Mouse (Mus musculus) thymus, adult 2 months (tissue): ENCODE data around the gene Dach1.

Experiments used
- CTCF ChIP-seq: fragments of 200-500 bp; IDR thresholded peaks from 2 replicates; pipeline ENCODE4 v1.5.1; 2012; ENCODE audit warnings: mild to moderate bottlenecking, control low read depth, low read length, moderate library complexity, borderline replicate concordance; ENCODE audit not compliant: control insufficient read depth, poor library complexity, insufficient read depth; ENCODE audit errors: extremely low read depth
- POLR2A ChIP-seq: fragments of 200-500 bp; IDR thresholded peaks from 2 replicates; pipeline ENCODE4 v1.6.1; 2012; ENCODE audit warnings: mild to moderate bottlenecking, low read length, control low read depth, moderate library complexity; ENCODE audit not compliant: control insufficient read depth, poor library complexity, insufficient read depth; ENCODE audit errors: extremely low read depth

DNA sequence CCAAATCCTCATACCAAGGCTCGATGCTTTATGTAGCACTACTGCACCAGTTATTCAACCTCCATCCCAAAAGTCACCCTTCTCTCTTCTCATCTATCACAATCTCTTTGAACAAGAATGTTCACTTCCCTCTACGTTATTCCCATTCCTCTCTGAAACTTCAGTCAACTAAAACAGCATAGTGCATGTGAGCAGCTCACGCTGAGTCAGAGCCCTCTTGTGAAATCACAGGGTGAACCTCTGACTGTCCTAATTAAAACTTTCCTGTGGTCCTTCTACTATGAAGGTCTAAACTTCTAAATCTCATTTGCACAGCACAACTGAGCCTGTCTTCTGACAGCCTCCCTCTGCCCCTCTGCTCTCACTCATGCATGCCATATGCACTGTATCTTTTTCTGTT is 30.5 kb upstream of the Dach1 start:
- TF ChIP-seq CTCF: no peak
- TF ChIP-seq POLR2A: no peak
